Mouse (Mus musculus) Muller cell, postnatal 12 days (primary cell): ENCODE results near the gene Invs.
"Not testable (repeated sequence)": the region's sequence is repeated elsewhere in the genome, so short reads cannot be mapped to it uniquely, and the experiment has no call there.

Experiments
- DNase-seq: peaks from one replicate; pipeline ENCODE4 v3.0.0-alpha.2; 2015; ENCODE audit errors: inconsistent ontology term

Gene Invs

GRCm38 (mm10) chr4:48327192-48327591, 47.6 kb downstream of the Invs start:
- DNase-seq: no peak

DNA sequence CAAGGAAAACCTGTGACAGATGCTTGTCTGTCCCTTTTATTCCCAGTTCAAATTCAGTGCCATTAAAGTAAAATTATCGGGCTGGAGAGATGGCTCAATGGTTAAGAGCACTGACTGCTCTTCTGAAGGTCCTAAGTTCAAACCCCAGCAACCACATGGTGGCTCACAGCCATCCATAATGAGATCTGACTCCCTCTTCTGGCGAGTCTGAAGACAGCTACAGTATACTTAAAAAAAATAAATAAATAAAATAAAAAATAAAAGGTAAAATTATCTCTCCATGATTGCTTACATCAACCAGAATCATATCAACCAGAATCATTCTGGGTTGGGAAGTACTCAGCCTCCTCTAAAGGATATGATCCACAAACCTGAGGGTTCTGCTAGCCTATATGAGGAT, 48.5 kb downstream of the Invs start:
- no peak for DNase-seq

DNA sequence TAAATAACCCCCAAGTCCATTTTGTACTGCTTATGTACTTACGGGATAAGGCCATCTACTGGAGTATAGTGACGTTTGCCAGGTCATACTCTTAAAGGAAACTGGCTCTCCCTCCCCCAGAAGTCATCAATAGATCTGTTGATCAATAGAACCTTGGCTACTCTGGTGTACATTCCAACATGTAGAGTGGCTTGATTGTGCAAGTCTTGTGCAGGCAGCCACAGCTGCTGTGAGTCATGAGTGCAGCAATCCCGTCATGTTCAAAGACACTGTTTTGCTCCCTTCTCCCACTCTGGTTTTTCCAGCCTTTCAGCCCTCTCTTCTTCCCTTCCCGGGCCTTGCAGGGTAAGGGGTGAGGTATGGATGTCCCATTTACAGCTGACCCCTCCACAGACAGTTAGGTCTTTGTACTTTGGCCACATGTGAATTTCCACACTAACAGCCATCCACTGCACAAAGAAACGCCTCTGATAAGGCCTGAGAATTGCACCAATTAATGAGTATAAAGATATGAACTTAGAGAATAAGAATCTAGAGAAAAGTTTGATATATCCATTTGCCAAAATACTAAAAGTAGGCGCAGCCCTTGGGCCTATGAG, 53.0 kb downstream of the Invs start:
- DNase-seq: peak; percentile 41

DNA sequence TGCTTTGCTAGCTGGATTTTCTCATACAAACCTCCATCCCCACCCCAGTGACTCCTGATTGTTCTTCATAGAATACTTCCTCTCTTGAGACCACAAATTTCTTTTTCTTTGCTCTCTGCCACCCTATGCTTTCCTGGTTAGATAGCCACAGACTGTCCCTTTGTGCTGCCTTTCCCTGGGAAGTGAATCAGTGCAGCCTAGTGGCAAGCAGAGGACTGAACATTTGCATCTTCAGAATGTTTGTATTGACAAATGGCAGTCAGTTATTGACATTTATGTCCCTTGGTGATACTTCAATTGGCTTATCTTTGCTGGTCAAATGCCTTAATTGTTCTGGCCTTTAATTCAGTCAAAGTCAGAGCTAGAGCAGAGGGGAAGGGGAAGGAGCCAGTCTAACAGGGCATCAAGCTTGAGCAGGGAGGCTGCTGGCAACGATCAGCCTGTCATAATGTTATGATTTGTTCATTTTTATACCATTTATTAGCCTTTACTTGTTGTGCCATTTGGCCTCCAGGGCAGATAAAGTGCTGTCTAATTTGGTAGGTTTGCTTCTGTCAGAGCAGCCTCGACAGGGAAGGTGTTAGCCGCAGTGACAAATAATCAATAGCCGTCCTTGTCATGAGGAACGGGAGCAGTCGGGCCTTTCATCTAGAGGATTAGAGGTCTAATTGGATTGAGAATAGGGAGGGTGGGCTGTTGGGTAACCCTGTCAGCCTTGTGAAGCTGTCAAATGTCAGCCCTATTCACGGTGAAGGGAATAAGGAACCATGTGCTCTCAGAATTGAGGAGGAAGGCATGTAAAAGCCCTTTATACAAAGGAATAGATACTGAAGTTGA, 55.6 kb downstream of the Invs start:
- no peak for DNase-seq

- DNase-seq: no peak
Observed at GRCm38 (mm10) chr4:48342705-48343104, 63.1 kb downstream of the Invs start.

GRCm38 (mm10) chr4:48362367-48362766, 82.8 kb downstream of the Invs start:
- no peak for DNase-seq

- DNase-seq: no peak
Observed at GRCm38 (mm10) chr4:48371037-48371436, 91.5 kb downstream of the Invs start.

- DNase-seq: peak; percentile 40
Observed at GRCm38 (mm10) chr4:48380940-48381339, 101.4 kb downstream of the Invs start.

DNA sequence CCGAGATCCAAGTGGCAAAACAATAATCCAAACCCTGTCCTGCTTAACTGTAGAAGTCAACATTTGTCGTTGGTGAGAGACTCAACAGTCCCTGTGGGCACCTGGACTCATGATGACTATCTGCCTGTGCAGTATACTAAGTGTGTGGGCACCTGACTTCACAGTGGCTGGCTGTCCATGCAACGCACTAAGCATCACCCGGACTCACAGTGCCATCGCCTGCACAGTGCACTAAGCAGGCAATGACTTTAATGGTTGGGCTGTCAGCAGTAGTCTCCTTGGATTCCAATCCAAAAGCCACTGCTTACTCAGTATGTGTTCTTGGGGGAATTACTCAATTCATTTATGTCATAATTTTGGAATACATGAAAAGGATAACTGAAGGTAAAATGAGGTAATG, 102.9 kb downstream of the Invs start:
- DNase-seq: no peak

DNA sequence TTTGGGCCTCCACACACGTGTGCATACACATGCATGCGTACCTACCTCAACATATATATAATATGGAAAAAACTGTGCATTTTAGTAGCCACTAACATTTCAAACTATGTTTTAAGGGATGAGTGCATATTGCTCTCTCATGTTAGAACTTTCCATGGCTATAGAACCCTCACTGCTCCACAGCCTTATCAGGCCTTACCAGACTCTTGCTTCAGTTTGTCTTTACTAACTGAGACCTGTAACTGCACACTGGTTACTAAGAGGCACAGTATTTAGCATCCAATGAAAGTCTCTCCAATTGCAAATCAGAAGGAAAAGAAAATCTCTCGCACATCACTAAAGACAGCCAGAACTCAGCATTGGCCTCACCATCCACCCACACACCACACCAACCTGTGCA, 117.4 kb downstream of the Invs start:
- DNase-seq: no peak

DNA sequence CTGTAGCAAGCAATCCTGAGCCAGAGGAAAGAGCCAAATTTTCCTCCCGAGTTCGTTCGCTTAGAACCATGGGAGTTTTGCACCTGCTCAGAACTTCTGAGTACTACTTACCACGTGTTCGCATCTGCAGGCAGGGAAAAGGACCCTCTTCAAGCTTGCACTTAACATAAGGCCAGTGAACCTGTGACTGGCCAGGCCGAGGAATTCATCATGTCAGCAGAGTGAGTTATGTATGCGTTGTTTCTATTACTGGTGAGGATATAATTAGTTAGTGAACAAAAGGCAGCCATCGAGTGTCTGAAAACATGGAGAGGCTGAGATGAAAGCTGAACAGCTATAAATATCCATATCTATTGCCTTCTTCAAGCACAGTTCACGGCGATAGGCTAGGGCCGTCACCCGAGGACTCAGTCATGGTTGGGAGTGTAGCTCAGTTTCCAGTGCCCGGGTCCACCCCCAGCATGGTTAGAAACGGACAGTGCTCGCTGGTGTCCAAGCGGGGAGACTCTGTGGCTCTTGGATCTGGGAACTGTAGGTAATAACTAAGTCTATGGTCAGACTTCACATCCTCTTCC, 123.6 kb downstream of the Invs start:
- DNase-seq: no peak

GRCm38 (mm10) chr4:48405724-48406491, 126.3 kb downstream of the Invs start:
- DNase-seq: not testable (repeated sequence)

DNA sequence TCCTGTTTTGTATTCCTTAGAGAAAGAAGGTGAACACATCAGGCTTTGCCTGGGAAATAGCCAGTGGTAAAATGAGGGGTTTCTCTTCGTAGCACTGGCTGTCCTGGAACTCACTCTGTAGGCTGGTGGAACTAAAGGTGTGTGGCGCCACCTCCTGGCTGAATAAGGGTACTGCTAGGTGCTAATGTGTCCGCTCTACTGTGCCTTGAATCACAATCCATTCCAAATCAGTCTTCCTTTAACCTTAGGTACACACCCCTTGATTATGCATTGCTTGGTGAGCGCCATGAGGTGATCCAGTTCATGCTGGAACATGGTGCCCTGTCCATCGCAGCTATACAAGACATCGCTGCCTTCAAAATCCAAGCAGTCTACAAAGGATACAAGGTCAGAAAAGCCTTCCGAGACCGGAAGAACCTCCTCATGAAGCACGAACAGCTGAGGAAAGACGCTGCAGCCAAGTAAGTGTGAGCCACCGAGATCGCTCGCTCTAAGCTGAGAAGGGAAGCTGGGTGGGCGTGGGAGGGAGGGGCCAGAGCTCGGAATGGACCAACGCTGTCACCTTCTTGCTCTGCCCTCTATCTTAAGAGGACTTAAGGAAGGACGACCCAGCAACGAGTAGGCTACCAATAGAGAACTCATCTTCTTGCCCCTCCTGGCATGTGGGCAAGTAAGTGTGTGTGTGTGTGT, 127.9 kb downstream of the Invs start:
- DNase-seq: peak; percentile 26

- DNase-seq: no peak
Observed at GRCm38 (mm10) chr4:48413473-48413872, 133.9 kb downstream of the Invs start.

DNA sequence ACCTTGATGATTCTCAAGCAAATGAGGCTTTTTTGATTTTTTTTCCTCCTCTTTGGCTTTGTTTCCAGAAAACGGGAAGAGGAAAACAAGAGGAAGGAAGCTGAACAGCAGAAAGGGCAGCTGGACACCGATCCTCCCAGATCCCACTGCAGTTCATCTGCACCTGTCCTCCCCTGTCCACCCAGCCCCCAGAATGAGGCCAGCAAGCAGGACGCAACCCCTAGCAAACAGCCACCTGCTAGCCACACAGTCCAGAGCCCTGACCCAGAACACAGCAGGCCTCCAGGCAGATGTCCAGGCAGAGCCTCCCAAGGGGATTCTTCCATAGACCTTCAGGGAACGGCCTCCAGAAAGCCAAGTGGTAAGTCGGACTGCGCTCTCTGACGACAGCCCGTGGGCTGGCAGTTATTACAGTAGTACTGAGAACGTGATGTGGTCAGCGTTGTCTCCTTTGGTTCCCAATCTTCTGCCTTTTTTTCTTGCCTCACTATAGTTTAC, 136.3 kb downstream of the Invs start:
- no peak for DNase-seq

DNA sequence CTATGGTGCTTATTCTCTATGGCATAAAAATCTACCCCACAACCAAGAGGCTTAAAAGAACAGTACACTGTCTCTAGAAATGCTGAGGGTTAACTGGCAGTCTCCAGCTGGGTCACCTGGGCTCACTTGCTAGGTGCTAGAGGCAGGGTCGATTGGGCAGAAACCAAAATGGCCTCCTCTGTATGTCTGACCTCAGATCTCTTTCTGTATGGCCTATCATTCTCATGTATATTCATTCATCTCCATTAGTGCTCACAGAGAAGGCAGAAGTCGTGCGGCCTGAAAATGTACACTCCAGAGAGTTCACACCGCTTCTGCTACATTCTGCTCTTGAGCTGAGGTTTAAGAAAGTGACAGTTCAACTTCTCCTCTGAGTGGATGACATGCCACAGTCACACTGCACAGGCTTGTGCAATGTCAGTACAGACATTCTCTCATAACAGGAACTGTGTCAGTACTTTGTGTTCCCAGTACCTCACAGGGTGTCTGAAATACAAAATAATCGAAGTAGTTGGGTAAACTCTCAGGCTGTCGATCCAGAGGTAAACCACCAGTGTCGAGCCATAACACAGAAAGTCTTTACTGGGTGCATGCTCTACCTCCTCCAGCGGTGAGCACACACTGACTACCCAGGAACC, 139.4 kb downstream of the Invs start:
- DNase-seq: no peak

GRCm38 (mm10) chr4:48422633-48423032, 143.1 kb downstream of the Invs start:
- DNase-seq: no peak

DNA sequence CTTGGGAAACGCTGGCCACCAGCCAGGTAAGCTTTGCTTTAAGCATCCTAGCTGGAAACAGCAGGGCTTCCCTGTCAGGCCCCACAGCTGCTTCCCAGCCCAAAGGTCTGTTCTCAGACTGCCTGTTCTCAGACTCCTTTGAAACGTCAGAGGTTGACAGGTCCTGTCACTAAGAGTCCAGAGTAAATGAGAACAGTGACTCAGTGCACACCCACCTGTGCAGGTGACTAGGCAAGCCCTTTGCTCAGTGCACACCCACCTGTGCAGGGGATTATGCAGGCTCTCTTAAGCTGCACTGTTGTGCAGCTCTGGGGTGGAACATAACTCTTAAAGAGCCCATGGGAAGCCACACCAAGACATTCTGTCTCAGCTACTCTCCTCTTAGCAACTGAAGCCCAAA, 144.2 kb downstream of the Invs start:
- DNase-seq: no peak

DNA sequence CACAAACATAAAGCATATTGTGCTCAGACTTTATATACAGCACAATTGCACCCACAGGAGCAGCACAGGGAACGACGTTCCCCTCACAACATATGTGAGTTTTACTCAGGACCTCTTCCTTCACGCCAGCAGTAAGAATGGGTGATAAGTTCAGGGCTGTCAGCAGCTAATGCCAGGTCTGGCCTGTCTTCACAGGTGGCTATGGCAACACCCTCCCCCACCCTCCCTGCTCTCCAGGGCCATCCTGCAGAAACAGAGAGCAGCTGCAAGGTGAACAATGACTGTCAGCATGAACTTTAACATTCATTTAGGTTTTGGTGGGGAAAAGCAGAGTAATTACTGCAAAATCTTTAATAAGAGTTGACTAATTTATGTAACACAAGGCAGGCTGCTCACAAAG, 147.9 kb downstream of the Invs start:
- no peak for DNase-seq

DNA sequence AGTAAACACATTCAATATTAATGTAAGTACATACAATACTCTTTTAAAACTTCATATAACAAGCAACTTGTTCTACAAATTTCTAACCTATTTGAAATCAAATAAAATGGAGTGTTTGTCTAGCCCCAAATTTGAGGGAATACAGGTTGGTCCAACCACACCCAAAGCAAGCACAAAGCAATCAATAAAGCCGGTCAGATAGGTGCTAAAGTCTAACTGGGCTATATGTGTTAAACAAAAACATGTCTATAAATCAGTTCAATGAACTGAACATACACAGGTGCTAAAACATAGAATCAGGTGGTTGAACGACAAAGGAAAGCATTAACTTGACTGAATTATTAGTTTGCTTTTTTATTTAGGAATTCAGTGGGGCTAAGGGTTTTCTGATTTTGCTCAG, 148.5 kb downstream of the Invs start:
- DNase-seq: no peak
